Mouse (Mus musculus) midbrain, postnatal 0 days (tissue): ENCODE measurements around the gene Tenm4. TPM values are rescaled to one million over a fixed set of nuclear protein-coding genes. Genes with fewer than 3 reads are reported as not detected.
A peak's percentile ranks its signal among the peaks of the same experiment; 100 is the strongest.

Experiments used
- ATAC-seq: fragments of 200-750 bp; cut with Nextera tagmentation; 2 replicates; pipeline ENCODE4 v1.8.0; 2017; ENCODE audit warnings: moderate number of reproducible peaks, mild to moderate bottlenecking, moderate TSS enrichment, moderate library complexity; ENCODE audit not compliant: low FRiP score
- DNase-seq: peaks from one replicate; pipeline ENCODE4 v3.0.0-alpha.2; 2015; ENCODE audit warnings: low spot score
- H3K27ac ChIP-seq: fragments of 300-500 bp; sonication (generic); 2 replicates; pipeline ENCODE4 v1.5.1; 2014; ENCODE audit warnings: low read depth, mild to moderate bottlenecking, low read length, mixed read lengths
- H3K27me3 ChIP-seq: fragments of 300-500 bp; sonication (generic); 2 replicates; pipeline ENCODE4 v1.6.1; 2014; ENCODE audit warnings: low read length, control low read depth, mixed read lengths; ENCODE audit not compliant: insufficient read depth
- H3K36me3 ChIP-seq: fragments of 300-500 bp; sonication (generic); 2 replicates; pipeline ENCODE4 v1.6.1; 2014; ENCODE audit warnings: low read length, control low read depth, mixed read lengths; ENCODE audit not compliant: insufficient read depth
- H3K4me1 ChIP-seq: fragments of 300-500 bp; sonication (generic); 2 replicates; pipeline ENCODE4 v1.6.1; 2014; ENCODE audit warnings: mild to moderate bottlenecking, control low read depth, antibody characterized with exemption, low read length, mixed read lengths; ENCODE audit not compliant: insufficient read depth
- H3K4me2 ChIP-seq: fragments of 300-500 bp; sonication (generic); 2 replicates; pipeline ENCODE4 v1.6.1; 2014; ENCODE audit warnings: low read depth, mild to moderate bottlenecking, low read length, mixed read lengths; ENCODE audit not compliant: poor library complexity, severe bottlenecking
- H3K4me3 ChIP-seq: fragments of 300-500 bp; sonication (generic); 2 replicates; pipeline ENCODE4 v1.5.1; 2014; ENCODE audit warnings: low read depth, mild to moderate bottlenecking, low read length, moderate library complexity
- H3K9ac ChIP-seq: fragments of 300-500 bp; sonication (generic); replicated peaks from 2 replicates; pipeline ENCODE4 v1.6.1; 2014; ENCODE audit warnings: mild to moderate bottlenecking, low read length, moderate library complexity, mixed read lengths; ENCODE audit not compliant: poor library complexity, severe bottlenecking
- H3K9me3 ChIP-seq: fragments of 300-500 bp; sonication (generic); 2 replicates; pipeline ENCODE4 v1.6.1; 2016; ENCODE audit warnings: low read length, control low read depth
- CTCF ChIP-seq: IDR thresholded peaks from 2 replicates; pipeline ENCODE4 v1.5.1; 2016; ENCODE audit warnings: antibody characterized with exemption, mild to moderate bottlenecking
- WGBS: fragments of 180-500 bp; shearing (Covaris S2); extraction: QIAGEN DNeasy Blood & Tissue Kit; methylation state at CpG from one replicate; pipeline ENCODE4 v1.1.7; 2014; 5-methylcytosine and 5-hydroxymethylcytosine counted together
- polyA plus RNA-seq: library from polyadenylated mRNA; unstranded; fragments of >200 nt; fragmentation: Nextera tagmentation; extraction: Ambion mirVana; gene quantifications from 2 replicates; pipeline ENCODE4 v1.2.1, GENCODE M21; 2015
- total RNA-seq: library from RNA; depleted of rRNA; stranded (reverse); fragments of >200 nt; gene quantifications from 2 replicates; pipeline ENCODE4 v1.2.3, GENCODE M21; 2014

The Tenm4 gene
- total and polyA plus RNA-seq, 2 experiments from 2014 or later = 35.9 to 56.0 TPM

GRCm38 (mm10) chr7:96562890-96563289, 391.8 kb downstream of the Tenm4 start:
- no peak for TF ChIP-seq CTCF
- ATAC-seq = no peak
- no peak overlapping the region for H3K9ac ChIP-seq
- DNase-seq = no peak
- no peaks in the 10 kb centered on the region for H3K9me3 ChIP-seq
- H3K36me3 ChIP-seq = no peaks in the 10 kb centered on the region
- no peak overlapping the region for H3K4me2 ChIP-seq
- no peak overlapping the region for H3K4me3 ChIP-seq
- no peak overlapping the region for H3K27ac ChIP-seq
- H3K4me1 ChIP-seq = no peaks in the 10 kb centered on the region
- no peaks in the 10 kb centered on the region for H3K27me3 ChIP-seq
- 66% methylated on average over 3 of the region's 3 CpGs for WGBS

DNA sequence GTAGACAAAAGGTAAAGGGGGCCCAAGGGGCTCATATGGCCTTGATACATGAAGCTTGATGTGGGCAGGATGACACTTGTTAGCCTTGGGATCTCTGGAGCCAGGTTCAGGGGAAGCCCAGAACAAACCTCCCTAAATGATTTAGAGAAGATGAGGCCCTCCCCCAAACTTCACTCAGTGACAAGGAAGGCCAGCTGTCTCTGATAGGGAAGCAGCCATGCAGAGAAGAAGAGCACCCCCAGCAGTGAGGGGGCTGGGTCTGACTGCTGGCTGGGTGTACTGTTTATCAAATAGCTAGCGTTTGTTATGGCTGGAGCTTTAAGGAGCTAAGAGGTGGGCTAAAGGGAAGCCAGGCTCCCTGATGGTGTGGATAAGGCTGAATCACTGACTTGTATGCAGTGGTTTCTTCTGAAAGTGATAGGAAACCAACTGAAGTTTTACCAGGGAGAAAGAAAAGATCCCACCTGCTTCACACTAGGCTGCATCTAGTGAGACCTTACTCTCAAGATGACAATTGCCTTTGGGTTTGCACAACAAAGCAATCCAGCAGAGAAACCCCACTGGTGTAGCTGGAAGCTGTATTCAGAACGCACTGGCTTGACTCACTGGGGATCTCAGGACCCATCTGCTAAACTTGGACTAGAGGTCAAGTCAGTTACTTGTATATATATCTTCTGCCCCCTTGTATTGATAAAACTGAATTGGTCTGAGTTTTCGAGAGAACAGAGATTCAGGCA, 392.5 kb downstream of the Tenm4 start:
- TF ChIP-seq CTCF = no peak
- ATAC-seq (no peak), DNase-seq (no peak)
- H3K36me3 ChIP-seq = no peaks in the 10 kb centered on the region
- H3K9me3 ChIP-seq = no peaks in the 10 kb centered on the region
- H3K27ac ChIP-seq = no peak overlapping the region
- H3K4me1 ChIP-seq = no peaks in the 10 kb centered on the region
- 50% methylated on average over 3 of the region's 3 CpGs for WGBS
- H3K9ac ChIP-seq = no peak overlapping the region
- H3K4me2 ChIP-seq = no peak overlapping the region
- no peaks in the 10 kb centered on the region for H3K27me3 ChIP-seq
- no peak overlapping the region for H3K4me3 ChIP-seq

DNA sequence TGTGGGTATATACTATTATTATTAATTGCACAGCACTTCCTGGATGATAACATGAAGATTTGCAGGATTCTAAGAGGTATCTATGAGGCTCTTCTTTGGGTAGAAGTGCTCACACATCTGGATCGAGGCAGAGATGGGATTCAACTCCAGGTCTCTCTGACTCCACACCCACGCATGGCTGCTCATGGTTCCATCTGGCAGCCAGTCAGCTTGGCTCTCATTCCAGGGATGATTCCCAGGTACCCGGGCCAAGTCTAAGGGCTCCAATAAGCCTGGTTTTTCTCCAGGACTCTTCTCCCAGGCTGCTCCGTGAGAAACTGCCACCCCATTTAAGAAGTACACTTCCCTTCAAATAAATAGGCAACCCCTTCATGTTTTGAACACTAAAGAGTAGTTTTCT, 394.8 kb downstream of the Tenm4 start:
- no peak for TF ChIP-seq CTCF
- Histone ChIP-seq H3K36me3 (no peaks in the 10 kb centered on the region), H3K4me1 (no peaks in the 10 kb centered on the region), H3K9ac (no peak overlapping the region), H3K9me3 (no peaks in the 10 kb centered on the region), H3K4me2 (no peak overlapping the region), H3K4me3 (no peak overlapping the region), H3K27me3 (no peaks in the 10 kb centered on the region), H3K27ac (no peak overlapping the region)
- DNase-seq (no peak), ATAC-seq (no peak)
- 70% methylated on average over 4 of the region's 4 CpGs for WGBS

GRCm38 (mm10) chr7:96566260-96566659, 395.2 kb downstream of the Tenm4 start:
- WGBS = 98% methylated on average over 4 of the region's 4 CpGs
- Histone ChIP-seq H3K4me2 (no peak overlapping the region), H3K9ac (no peak overlapping the region), H3K36me3 (no peaks in the 10 kb centered on the region), H3K9me3 (no peaks in the 10 kb centered on the region), H3K27ac (no peak overlapping the region), H3K4me3 (no peak overlapping the region), H3K27me3 (no peaks in the 10 kb centered on the region), H3K4me1 (no peaks in the 10 kb centered on the region)
- TF ChIP-seq CTCF = no peak
- DNase-seq (no peak), ATAC-seq (no peak)

GRCm38 (mm10) chr7:96568034-96568433, 397.0 kb downstream of the Tenm4 start:
- ATAC-seq = no peak
- 87% methylated on average over 3 of the region's 3 CpGs for WGBS
- Histone ChIP-seq H3K9ac (no peak overlapping the region), H3K27ac (no peak overlapping the region), H3K4me3 (no peak overlapping the region), H3K27me3 (no peaks in the 10 kb centered on the region), H3K4me1 (no peaks in the 10 kb centered on the region), H3K9me3 (no peaks in the 10 kb centered on the region), H3K4me2 (no peak overlapping the region), H3K36me3 (no peaks in the 10 kb centered on the region)
- no peak for TF ChIP-seq CTCF
- DNase-seq = no peak

DNA sequence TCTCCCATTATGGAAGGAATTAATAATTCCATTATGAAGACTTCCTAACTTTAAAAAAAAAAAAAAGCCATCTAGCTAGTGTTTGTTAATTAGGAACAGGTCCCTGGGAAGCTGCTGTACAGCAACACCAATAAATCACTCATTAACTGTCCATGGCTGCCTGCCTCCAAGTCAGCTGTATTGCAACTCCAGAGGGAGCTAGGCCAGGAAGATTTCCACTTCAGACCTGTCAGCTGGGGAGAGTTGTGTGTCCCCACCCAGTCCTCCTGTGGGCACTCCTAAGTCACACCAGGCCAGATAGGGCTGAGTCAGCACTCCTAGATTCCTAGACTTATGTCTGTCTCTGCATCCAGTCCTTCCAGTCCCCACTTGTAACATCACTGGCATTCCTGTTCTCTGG, 399.9 kb downstream of the Tenm4 start:
- Histone ChIP-seq H3K4me2 (no peak overlapping the region), H3K4me3 (no peak overlapping the region), H3K9ac (no peak overlapping the region), H3K27me3 (no peaks in the 10 kb centered on the region), H3K4me1 (no peaks in the 10 kb centered on the region; the same call in 1 of the 2 replicates), H3K36me3 (no peaks in the 10 kb centered on the region), H3K9me3 (no peaks in the 10 kb centered on the region), H3K27ac (no peak overlapping the region)
- ATAC-seq (no peak), DNase-seq (peak; percentile 16)
- TF ChIP-seq CTCF = no peak; the same call in 1 of the 2 replicates
